Mouse (Mus musculus): Measurements from ENCODE around the gene Cep170b. TPM values are rescaled to one million over a fixed set of nuclear protein-coding genes. Genes with fewer than 3 reads are reported as not detected.

Cep170b gene
- polyA plus RNA-seq, 1 experiment: 73.2 TPM

GRCm38 (mm10) chr12:112768166-112768565 lies 47.9 kb downstream of the Cep170b start:
- TF ChIP-seq POLR2A (IDR thresholded peaks at IDR 0.05; ENCODE audit: borderline replicate concordance, extremely low read depth, low read depth, low read length): no peak
- TF ChIP-seq CTCF (IDR thresholded peaks at IDR 0.05; ENCODE audit: insufficient read depth, low read length): no peak
- no peaks in the 10 kb centered on the region for H3K4me1 ChIP-seq (ENCODE audit: control insufficient read depth, insufficient read depth, low read length)
- DNase-seq: no peak
- H3K4me3 ChIP-seq (replicated peaks; ENCODE audit: extremely low read depth, low read depth, low read length): no peak overlapping the region
- 81% methylated on average over 8 of the region's 8 CpGs for WGBS

DNA sequence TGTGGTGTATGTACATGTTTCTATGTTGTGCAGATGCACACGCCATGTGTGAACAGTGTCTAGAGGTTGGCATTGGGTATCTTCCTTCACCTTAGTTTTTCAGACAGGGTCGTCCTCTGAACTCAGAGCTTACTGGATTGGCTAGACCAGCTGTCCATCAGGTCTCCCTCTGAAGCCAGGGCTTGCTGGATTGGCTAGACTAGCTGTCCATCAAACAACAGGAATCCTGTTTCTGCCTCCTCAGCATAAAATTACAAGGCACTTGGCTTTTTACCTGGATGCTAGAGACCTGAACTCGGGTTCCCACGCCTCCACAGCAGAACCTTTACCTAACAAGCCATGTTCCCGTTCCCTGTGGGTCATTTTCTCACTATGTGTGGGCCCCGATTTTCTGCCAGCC lies 48.8 kb downstream of the Cep170b start:
- H3K4me3 ChIP-seq (replicated peaks; ENCODE audit: extremely low read depth, low read depth, low read length): no peak overlapping the region
- no peaks in the 10 kb centered on the region for H3K4me1 ChIP-seq (ENCODE audit: control insufficient read depth, insufficient read depth, low read length)
- 84% methylated on average over 6 of the region's 6 CpGs for WGBS
- no peak for TF ChIP-seq POLR2A (IDR thresholded peaks at IDR 0.05; ENCODE audit: borderline replicate concordance, extremely low read depth, low read depth, low read length)
- no peak for TF ChIP-seq CTCF (IDR thresholded peaks at IDR 0.05; ENCODE audit: insufficient read depth, low read length)
- no peak for DNase-seq

DNA sequence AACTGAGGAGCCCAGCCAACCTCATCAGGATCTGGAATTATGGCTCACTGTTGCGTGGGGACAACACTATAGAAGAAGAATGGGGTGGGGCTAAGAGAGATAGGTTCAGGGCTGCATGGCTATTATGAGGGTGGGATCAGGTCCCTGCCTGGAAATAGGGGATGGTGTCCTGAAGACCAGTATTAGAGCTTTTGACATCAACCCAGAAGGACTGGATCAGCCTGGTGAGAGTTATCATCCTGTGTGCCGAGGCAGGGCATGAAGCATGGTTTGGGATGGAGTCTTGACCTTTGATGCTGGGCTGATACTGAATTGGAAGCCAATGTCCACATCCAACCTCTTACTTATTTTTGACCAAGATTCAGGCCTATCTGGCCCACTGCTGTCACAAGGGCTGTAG lies 49.5 kb downstream of the Cep170b start:
- TF ChIP-seq CTCF (IDR thresholded peaks at IDR 0.05; ENCODE audit: insufficient read depth, low read length) (no peak), POLR2A (IDR thresholded peaks at IDR 0.05; ENCODE audit: borderline replicate concordance, extremely low read depth, low read depth, low read length) (no peak)
- no peak for DNase-seq
- 82% methylated on average over 2 of the region's 2 CpGs for WGBS
- Histone ChIP-seq H3K4me1 (ENCODE audit: control insufficient read depth, insufficient read depth, low read length) (no peaks in the 10 kb centered on the region), H3K4me3 (replicated peaks; ENCODE audit: extremely low read depth, low read depth, low read length) (no peak overlapping the region)

DNA sequence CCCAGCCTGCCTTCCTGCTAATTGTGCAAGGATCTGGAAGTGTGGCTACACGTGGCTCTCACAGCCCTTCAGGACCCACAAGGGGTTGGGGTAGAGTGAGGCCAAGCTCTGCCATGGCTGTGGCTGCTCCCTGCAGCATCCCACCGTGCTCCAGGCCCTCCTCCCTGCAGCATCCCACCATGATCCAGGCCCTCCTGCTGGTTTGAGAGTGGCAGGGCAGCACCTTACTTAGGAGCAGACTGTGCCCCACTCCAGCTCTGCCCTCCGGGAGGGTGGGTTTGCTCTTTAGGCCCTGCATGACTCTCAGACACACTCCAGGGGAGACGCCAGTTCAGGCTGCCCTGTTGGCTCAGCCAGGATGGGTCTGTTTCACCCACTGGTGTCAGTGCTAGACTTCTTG lies 50.1 kb downstream of the Cep170b start:
- H3K4me3 ChIP-seq (replicated peaks; ENCODE audit: extremely low read depth, low read depth, low read length): no peak overlapping the region
- no peaks in the 10 kb centered on the region for H3K4me1 ChIP-seq (ENCODE audit: control insufficient read depth, insufficient read depth, low read length)
- 68% methylated on average over 4 of the region's 4 CpGs for WGBS
- no peak for DNase-seq
- TF ChIP-seq CTCF (IDR thresholded peaks at IDR 0.05; ENCODE audit: insufficient read depth, low read length) (no peak), POLR2A (IDR thresholded peaks at IDR 0.05; ENCODE audit: borderline replicate concordance, extremely low read depth, low read depth, low read length) (no peak)

GRCm38 (mm10) chr12:112772306-112772705 lies 52.1 kb downstream of the Cep170b start:
- H3K4me1 ChIP-seq (ENCODE audit: control insufficient read depth, insufficient read depth, low read length): no peaks in the 10 kb centered on the region
- H3K4me3 ChIP-seq (replicated peaks; ENCODE audit: extremely low read depth, low read depth, low read length): no peak overlapping the region
- no peak for TF ChIP-seq POLR2A (IDR thresholded peaks at IDR 0.05; ENCODE audit: borderline replicate concordance, extremely low read depth, low read depth, low read length)
- no peak for TF ChIP-seq CTCF (IDR thresholded peaks at IDR 0.05; ENCODE audit: insufficient read depth, low read length)
- no peak for DNase-seq
- WGBS: 90% methylated on average over 14 of the region's 14 CpGs

- DNase-seq: no peak
- TF ChIP-seq CTCF (IDR thresholded peaks at IDR 0.05; ENCODE audit: insufficient read depth, low read length) (no peak), POLR2A (IDR thresholded peaks at IDR 0.05; ENCODE audit: borderline replicate concordance, extremely low read depth, low read depth, low read length) (no peak)
- 49% methylated on average over 9 of the region's 9 CpGs for WGBS
- no peaks in the 10 kb centered on the region for H3K4me1 ChIP-seq (ENCODE audit: control insufficient read depth, insufficient read depth, low read length)
- no peak overlapping the region for H3K4me3 ChIP-seq (replicated peaks; ENCODE audit: extremely low read depth, low read depth, low read length)
Measured at GRCm38 (mm10) chr12:112773366-112773765, 53.1 kb downstream of the Cep170b start.

DNA sequence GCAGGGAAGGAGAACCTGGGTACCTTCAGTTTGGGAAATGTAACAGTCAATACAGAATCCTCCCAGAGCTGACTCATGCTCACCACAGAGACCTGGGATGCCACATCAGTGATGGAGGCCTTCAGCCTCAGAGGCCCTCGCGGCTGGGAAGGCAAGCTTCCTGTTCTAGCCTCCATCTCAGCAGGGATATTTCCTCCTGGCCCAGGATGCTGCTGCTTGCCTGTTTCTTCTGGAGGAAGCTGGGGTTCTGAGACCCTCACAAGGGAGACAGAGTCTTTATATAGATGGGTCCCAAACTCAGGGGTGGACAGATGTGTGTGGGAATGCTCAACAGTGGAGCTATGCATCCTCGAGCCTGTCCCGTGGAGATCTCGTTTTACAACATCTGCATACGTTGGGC lies 53.8 kb downstream of the Cep170b start:
- TF ChIP-seq POLR2A (IDR thresholded peaks at IDR 0.05; ENCODE audit: borderline replicate concordance, extremely low read depth, low read depth, low read length) (no peak), CTCF (IDR thresholded peaks at IDR 0.05; ENCODE audit: insufficient read depth, low read length) (no peak)
- 74% methylated on average over 6 of the region's 6 CpGs for WGBS
- Histone ChIP-seq H3K4me1 (ENCODE audit: control insufficient read depth, insufficient read depth, low read length) (no peaks in the 10 kb centered on the region), H3K4me3 (replicated peaks; ENCODE audit: extremely low read depth, low read depth, low read length) (no peak overlapping the region)
- DNase-seq: no peak

DNA sequence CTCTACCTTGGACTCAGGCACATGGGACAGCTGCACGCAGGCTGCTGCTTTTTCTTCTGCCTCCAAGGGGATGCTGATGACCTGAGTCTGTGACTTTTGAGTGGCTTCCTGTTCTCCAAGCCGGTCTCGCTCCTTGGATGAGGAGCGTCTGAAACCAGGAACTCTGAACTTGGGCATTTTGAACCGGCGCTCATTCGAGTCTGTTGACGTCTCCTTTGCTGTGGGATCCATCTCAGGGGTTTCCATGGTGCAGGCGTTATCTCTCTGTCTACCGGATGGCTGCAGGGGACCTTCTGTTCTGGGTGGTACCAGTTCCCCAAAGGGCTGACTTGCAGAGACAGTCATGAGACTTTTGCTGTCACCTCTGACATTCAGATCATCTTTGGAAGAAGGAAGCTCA lies 54.2 kb downstream of the Cep170b start:
- Histone ChIP-seq H3K4me1 (ENCODE audit: control insufficient read depth, insufficient read depth, low read length) (no peaks in the 10 kb centered on the region), H3K4me3 (replicated peaks; ENCODE audit: extremely low read depth, low read depth, low read length) (no peak overlapping the region)
- WGBS: 91% methylated on average over 10 of the region's 10 CpGs
- no peak for TF ChIP-seq CTCF (IDR thresholded peaks at IDR 0.05; ENCODE audit: insufficient read depth, low read length)
- TF ChIP-seq POLR2A (IDR thresholded peaks at IDR 0.05; ENCODE audit: borderline replicate concordance, extremely low read depth, low read depth, low read length): no peak
- DNase-seq: no peak

GRCm38 (mm10) chr12:112791026-112791425 lies 70.8 kb downstream of the Cep170b start:
- no peak overlapping the region for H3K4me3 ChIP-seq (replicated peaks; ENCODE audit: extremely low read depth, low read depth, low read length)
- DNase-seq: no peak
- TF ChIP-seq CTCF (IDR thresholded peaks at IDR 0.05; ENCODE audit: insufficient read depth, low read length): no peak
- TF ChIP-seq POLR2A (IDR thresholded peaks at IDR 0.05; ENCODE audit: borderline replicate concordance, extremely low read depth, low read depth, low read length): no peak
- peaks cover 2% of the 10 kb centered on the region; the same call in 1 of the 2 replicates for H3K4me1 ChIP-seq (ENCODE audit: control insufficient read depth, insufficient read depth, low read length)
- 60% methylated on average over 8 of the region's 8 CpGs for WGBS

GRCm38 (mm10) chr12:112793601-112794355 lies 73.5 kb downstream of the Cep170b start:
- 61% methylated on average over 13 of the region's 13 CpGs for WGBS
- TF ChIP-seq CTCF (IDR thresholded peaks at IDR 0.05; ENCODE audit: insufficient read depth, low read length): no peak
- TF ChIP-seq POLR2A (IDR thresholded peaks at IDR 0.05; ENCODE audit: borderline replicate concordance, extremely low read depth, low read depth, low read length): no peak
- Histone ChIP-seq H3K4me1 (ENCODE audit: control insufficient read depth, insufficient read depth, low read length) (peaks cover 13% of the 10 kb centered on the region; the same call in 1 of the 2 replicates), H3K4me3 (replicated peaks; ENCODE audit: extremely low read depth, low read depth, low read length) (no peak overlapping the region)
- peak; percentile 55 for DNase-seq

Measured in lung, adult 2 months (tissue).